Mouse (Mus musculus) c-Kit-positive CD71-negative TER-119-negative erythroid progenitor cells, embryonic 14.5 days (primary cell): ENCODE results near the gene Sec61b.

Source experiments
- DNase-seq: peaks from one replicate; pipeline ENCODE4 v3.0.0-alpha.2; 2013; ENCODE audit warnings: low read depth

Sec61b gene

GRCm38 (mm10) chr4:47491243-47491642 is 16.8 kb downstream of the Sec61b start:
- no peak for DNase-seq

GRCm38 (mm10) chr4:47492311-47493086 is 18.0 kb downstream of the Sec61b start:
- no peak for DNase-seq

GRCm38 (mm10) chr4:47493456-47493855 is 19.0 kb downstream of the Sec61b start:
- DNase-seq: no peak

- no peak for DNase-seq
Measured at GRCm38 (mm10) chr4:47494137-47494536, 19.7 kb downstream of the Sec61b start.

- DNase-seq: no peak
Measured at GRCm38 (mm10) chr4:47494686-47495085, 20.2 kb downstream of the Sec61b start.

- no peak for DNase-seq
Measured at GRCm38 (mm10) chr4:47497811-47498385, 23.4 kb downstream of the Sec61b start.

- no peak for DNase-seq
Measured at GRCm38 (mm10) chr4:47499121-47499545, 24.7 kb downstream of the Sec61b start.

- peak; percentile 73 for DNase-seq
Measured at GRCm38 (mm10) chr4:47502546-47502971, 28.1 kb downstream of the Sec61b start.

GRCm38 (mm10) chr4:47503045-47503444 is 28.6 kb downstream of the Sec61b start:
- no peak for DNase-seq

GRCm38 (mm10) chr4:47504841-47505517 is 30.5 kb downstream of the Sec61b start:
- no peak for DNase-seq

GRCm38 (mm10) chr4:47518551-47519181 is 44.2 kb downstream of the Sec61b start:
- DNase-seq: no peak

GRCm38 (mm10) chr4:47520076-47520475 is 45.6 kb downstream of the Sec61b start:
- DNase-seq: no peak

GRCm38 (mm10) chr4:47521884-47522605 is 47.6 kb downstream of the Sec61b start:
- DNase-seq: no peak

- no peak for DNase-seq
Measured at GRCm38 (mm10) chr4:47529866-47530265, 55.4 kb downstream of the Sec61b start.
